ENCODE assay signal across 8 mouse cellular contexts in the genomic region with DNA sequence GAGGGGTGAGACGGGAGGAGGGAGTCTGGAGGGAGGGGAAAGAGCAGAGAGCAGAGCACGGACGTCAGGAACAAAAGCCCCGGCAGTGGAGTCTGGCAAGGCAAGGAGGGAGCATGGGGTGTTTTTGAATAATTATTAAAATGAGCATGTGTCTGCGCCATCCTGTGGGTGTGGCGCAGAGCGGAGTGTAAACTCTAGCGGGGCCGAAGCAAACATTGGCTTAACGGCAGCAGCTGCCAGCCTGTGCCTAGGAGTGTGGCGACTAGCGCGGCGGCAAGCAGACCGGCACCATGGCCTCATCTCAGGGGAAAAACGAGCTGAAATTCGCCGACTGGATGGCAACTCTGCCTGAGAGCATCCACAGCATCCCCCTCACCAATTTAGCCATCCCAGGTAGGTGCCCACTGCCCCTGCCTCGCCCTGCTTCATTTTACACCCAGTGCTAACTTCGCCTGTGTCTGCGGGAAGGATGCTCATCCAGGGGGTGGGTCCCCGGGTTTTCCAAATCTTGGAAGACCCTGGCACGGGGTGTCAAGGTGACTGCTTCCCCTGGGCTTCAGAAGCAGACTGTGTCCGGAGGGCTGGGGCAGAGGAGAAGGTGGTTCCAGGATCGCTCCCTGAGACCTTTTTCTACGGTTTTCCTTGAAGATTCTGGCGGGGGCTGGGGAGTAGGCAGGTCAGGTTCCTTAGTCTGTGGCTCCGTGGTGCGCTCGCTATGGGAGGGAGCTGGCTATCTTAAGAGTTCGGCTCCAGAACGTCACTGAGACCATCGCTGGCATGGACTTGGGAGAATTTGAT. TPM values are rescaled to one million over a fixed set of nuclear protein-coding genes. Genes with fewer than 3 reads are reported as not detected.
A peak's percentile ranks its signal among the peaks of the same experiment; 100 is the strongest.
DNase-seq lines count a peak whose midpoint lies in the region; ATAC-seq and TF ChIP-seq lines count a peak whose summit lies in the region.

A gene (plus strand): TSS at position 69 of the 798 bp plus-strand sequence.

- H3K27ac ChIP-seq in forebrain, embryonic 14.5 days (ENCODE audit: low read depth, low read length): 0 out of 2 replicates have a peak within 1 kb of the TSS, but pooled peaks have one; percentile 39
- no peak within 1 kb of the TSS for H3K27ac ChIP-seq in limb, embryonic 12.5 days
- peak within 1 kb of the TSS; percentile 37; the same call in 1 of the 2 replicates for H3K27ac ChIP-seq in olfactory bulb, adult 2 months (ENCODE audit: insufficient read depth, low read depth, low read length)

- H3K4me3 ChIP-seq in forebrain, embryonic 14.5 days (ENCODE audit: low read depth, low read length): peak within 1 kb of the TSS; percentile 49
- H3K4me3 ChIP-seq in limb, embryonic 12.5 days (replicated peaks): peak within 1 kb of the TSS; percentile 50
- H3K4me3 ChIP-seq in olfactory bulb, adult 2 months (ENCODE audit: insufficient read depth, low read depth, low read length): peak within 1 kb of the TSS; percentile 73

- no peaks in the 10 kb centered on the region for H3K27me3 ChIP-seq in forebrain, embryonic 14.5 days (replicated peaks; ENCODE audit: control insufficient read depth, insufficient read depth, low read length)
- peaks cover 18% of the 10 kb centered on the region for H3K27me3 ChIP-seq in limb, embryonic 12.5 days

- peak within 1 kb of the TSS; percentile 92 for H3K4me2 ChIP-seq in forebrain, embryonic 14.5 days (ENCODE audit: low read length)
- H3K4me2 ChIP-seq in limb, embryonic 12.5 days: peak within 1 kb of the TSS; percentile 94

- ATAC-seq in forebrain, embryonic 14.5 days: peak; percentile 93
- peak; percentile 86 for ATAC-seq in limb, embryonic 12.5 days (ENCODE audit: insufficient number of reproducible peaks, insufficient read depth, low FRiP score, low TSS enrichment, low read depth)
- ATAC-seq in erythroid progenitor cell, adult 5-6 weeks (replicated peaks; ENCODE audit: low FRiP score, poor library complexity, severe bottlenecking): no peak

- WGBS in forebrain, embryonic 14.5 days: under 1% methylated on average over 33 of the region's 33 CpGs
- 2% methylated on average over 33 of the region's 33 CpGs for WGBS in limb, embryonic 12.5 days
- WGBS in olfactory bulb, adult 2 months: 1% methylated on average over 33 of the region's 33 CpGs

- H3K9ac ChIP-seq in forebrain, embryonic 14.5 days (ENCODE audit: low read length): peak within 1 kb of the TSS; percentile 76
- H3K9ac ChIP-seq in limb, embryonic 12.5 days (replicated peaks): peak within 1 kb of the TSS; percentile 45

- DNase-seq in adrenal gland, adult (ENCODE audit: inconsistent age in 2 of 2, low spot score in 1 of 2): peak; percentile 27 to 65
- DNase-seq in adrenal gland, postnatal 4 days (ENCODE audit: low spot score in 2 of 2): no peak
- peak; percentile 74 for DNase-seq in cerebellum, adult 11 months
- DNase-seq in forebrain, embryonic 14.5 days (ENCODE audit: low spot score): peak; percentile 89
- DNase-seq in kidney, adult 9 months: peak; percentile 42

- no peaks in the 10 kb centered on the region for H3K36me3 ChIP-seq in forebrain, embryonic 14.5 days (ENCODE audit: control insufficient read depth, insufficient read depth, low read length)
- no peaks in the 10 kb centered on the region for H3K36me3 ChIP-seq in limb, embryonic 12.5 days

- peak; percentile 31; the same call in 1 of the 2 replicates for TF ChIP-seq POLR2A in olfactory bulb, adult 2 months (IDR thresholded peaks at IDR 0.05; ENCODE audit: insufficient read depth, low read depth, low read length)

- no peak for TF ChIP-seq CTCF in olfactory bulb, adult 2 months (IDR thresholded peaks at IDR 0.05; ENCODE audit: insufficient read depth, low read depth, low read length)

- peaks cover 19% of the 10 kb centered on the region for H3K4me1 ChIP-seq in forebrain, embryonic 14.5 days (ENCODE audit: control insufficient read depth, insufficient read depth, low read length)
- H3K4me1 ChIP-seq in limb, embryonic 12.5 days (replicated peaks): peaks cover 6% of the 10 kb centered on the region; the same call in 1 of the 2 replicates
- 0 out of 2 replicates have a peak, but pooled peaks cover 3% of the 10 kb centered on the region for H3K4me1 ChIP-seq in olfactory bulb, adult 2 months (ENCODE audit: control insufficient read depth, insufficient read depth, low read length)

- H3K9me3 ChIP-seq in forebrain, embryonic 14.5 days (replicated peaks; ENCODE audit: control insufficient read depth, low read length): no peaks in the 10 kb centered on the region
- no peaks in the 10 kb centered on the region for H3K9me3 ChIP-seq in limb, embryonic 12.5 days

RNA-seq across cellular contexts. Expression of the gene that starts here (rescaled TPM):
- 1 to 10 TPM; 4.3 to 6.0 TPM for total RNA-seq in adrenal gland, postnatal 4 days (2021)
- 26.3 and 33.3 TPM in 2 replicates for polyA plus RNA-seq in forebrain, embryonic 14.5 days (2014; fragmentation: Nextera tagmentation; extraction: Ambion mirVana)
- 3.8 and 4.1 TPM in 2 replicates for polyA plus RNA-seq in limb, embryonic 12.5 days (2016; fragmentation: Nextera tagmentation; extraction: Ambion mirVana)
- polyA plus RNA-seq in olfactory bulb, adult 2 months (2012; ENCODE audit: insufficient read depth, insufficient read length, low replicate concordance, missing spikeins): not detected in 2 replicates
- not detected in 2 replicates for total RNA-seq in erythroid progenitor cell, adult 5-6 weeks (2015; ENCODE audit: low replicate concordance)
- not detected in 2 replicates for total RNA-seq in erythroid progenitor cell, adult 5-6 weeks (2017; ENCODE audit: low replicate concordance)

Comparison
In these comparisons a context has a peak if more than half of its experiments do, and no peak if none do; other contexts are left out.
1. RNA of the gene that starts here (total RNA-seq): 4.3 to 6.0 TPM in adrenal gland, postnatal 4 days; not detected in erythroid progenitor cell, adult 5-6 weeks; every median in the first group is over 4 times any median in the second.
2. DNase-seq: peak in adrenal gland, adult (2 of 2), cerebellum, adult 11 months (single experiment), forebrain, embryonic 14.5 days (single experiment) and kidney, adult 9 months (single experiment); none in adrenal gland, postnatal 4 days (0 of 2).
3. Peak in every context shown above with its lines, with median percentiles within 50 percentile points of each other: H3K4me3 ChIP-seq.